Mouse (Mus musculus) embryonic fibroblast, embryonic 13.5 days (primary cell): ENCODE results near the gene Stk11ip.

Experiments
- CTCF ChIP-seq: IDR thresholded peaks from 2 replicates; pipeline ENCODE4 v1.5.1; 2011; ENCODE audit warnings: mild to moderate bottlenecking, control low read depth, low read length, moderate library complexity, borderline replicate concordance; ENCODE audit not compliant: insufficient read depth
- POLR2A ChIP-seq: IDR thresholded peaks from 2 replicates; pipeline ENCODE4 v1.6.1; 2011; ENCODE audit warnings: low read depth, mild to moderate bottlenecking, control low read depth, low read length, moderate library complexity

DNA sequence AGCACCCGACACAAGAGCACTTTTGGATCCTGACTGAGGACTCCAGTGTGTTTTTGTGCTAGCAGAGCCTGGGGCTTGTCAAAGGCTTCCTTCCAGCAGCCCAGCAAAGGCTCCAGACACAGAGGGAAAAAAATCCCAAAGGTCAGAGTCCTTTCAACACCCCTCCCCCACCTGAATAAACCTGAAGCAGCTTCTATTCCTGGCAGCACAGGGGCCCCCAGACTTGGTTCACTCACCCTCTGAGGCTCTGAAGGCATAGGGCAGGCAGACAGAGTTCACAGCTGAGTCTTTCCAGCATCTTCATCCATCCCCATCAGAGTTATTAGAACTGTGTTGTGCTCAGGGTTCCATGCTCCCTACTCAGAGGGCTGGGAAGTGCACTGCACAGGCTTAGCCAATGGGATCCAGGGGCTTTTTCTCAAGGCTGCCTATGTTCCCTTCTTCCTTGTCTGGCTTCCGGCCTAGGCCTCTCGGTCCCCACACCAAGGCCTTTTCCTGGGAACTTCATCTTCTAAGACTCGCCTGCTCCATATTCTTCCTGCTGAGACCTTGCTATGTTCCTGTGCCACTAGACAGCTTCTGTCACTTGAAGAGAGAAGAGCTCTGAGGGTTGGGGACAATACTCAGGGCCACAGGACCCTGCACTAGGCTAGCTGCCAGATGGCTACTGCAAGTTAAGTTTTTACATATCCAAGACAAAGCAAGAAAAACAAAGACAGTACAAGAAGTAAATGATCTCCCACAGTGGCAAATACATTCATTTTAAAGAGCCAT is 9.7 kb upstream of the Stk11ip start:
- TF ChIP-seq CTCF (no peak), POLR2A (no peak)
